Mouse (Mus musculus) gastrocnemius, postnatal 25 days (tissue): ENCODE data around the gene Ascl2. TPM values are rescaled to one million over a fixed set of nuclear protein-coding genes. Genes with fewer than 3 reads are reported as not detected.

Experiments used
- DNase-seq: peaks from one replicate; pipeline ENCODE4 v3.0.0; 2022
- total RNA-seq, 2 experiments: library from RNA; stranded (reverse); gene quantifications; 1 replicate in 1 of 2; 2 replicates in 1 of 2; pipeline ENCODE4 v1.2.3; 2021

Gene Ascl2
- total RNA-seq, 2 experiments from 2014 or later, result not detected

GRCm38 (mm10) chr7:142997403-142998150, 28.5 kb upstream of the Ascl2 start:
- no peak for DNase-seq

GRCm38 (mm10) chr7:142996998-142997397, 27.9 kb upstream of the Ascl2 start:
- no peak for DNase-seq

- no peak for DNase-seq
Measured at GRCm38 (mm10) chr7:142995630-142996338, 26.7 kb upstream of the Ascl2 start.

GRCm38 (mm10) chr7:142995004-142995403, 25.9 kb upstream of the Ascl2 start:
- DNase-seq, result no peak

- no peak for DNase-seq
Measured at GRCm38 (mm10) chr7:142987718-142988117, 18.7 kb upstream of the Ascl2 start.

GRCm38 (mm10) chr7:142985146-142985545, 16.1 kb upstream of the Ascl2 start:
- DNase-seq, result no peak

GRCm38 (mm10) chr7:142981908-142982307, 12.8 kb upstream of the Ascl2 start:
- no peak for DNase-seq

GRCm38 (mm10) chr7:142967884-142968808, 918 bp downstream of the Ascl2 start:
- no peak for DNase-seq

GRCm38 (mm10) chr7:142967414-142967883, 1.6 kb downstream of the Ascl2 start:
- peak; percentile 31 for DNase-seq

- no peak for DNase-seq
Measured at GRCm38 (mm10) chr7:142959752-142960151, 9.3 kb downstream of the Ascl2 start.

GRCm38 (mm10) chr7:142958817-142959216, 10.2 kb downstream of the Ascl2 start:
- DNase-seq, result no peak

- no peak for DNase-seq
Measured at GRCm38 (mm10) chr7:142956018-142956417, 13.0 kb downstream of the Ascl2 start.

- DNase-seq, result no peak
Measured at GRCm38 (mm10) chr7:142949568-142949967, 19.5 kb downstream of the Ascl2 start.

GRCm38 (mm10) chr7:142937631-142938030, 31.4 kb downstream of the Ascl2 start:
- DNase-seq, result no peak

GRCm38 (mm10) chr7:142935708-142936107, 33.4 kb downstream of the Ascl2 start:
- DNase-seq, result no peak

GRCm38 (mm10) chr7:142932469-142932868, 36.6 kb downstream of the Ascl2 start:
- DNase-seq, result no peak

- DNase-seq, result no peak
Measured at GRCm38 (mm10) chr7:142931028-142931427, 38.0 kb downstream of the Ascl2 start, which contains the start of gene Th. Th (minus strand) TSS chr7:142931128.

GRCm38 (mm10) chr7:142929516-142929915, 39.5 kb downstream of the Ascl2 start:
- no peak for DNase-seq

- no peak for DNase-seq
Measured at GRCm38 (mm10) chr7:142927293-142927692, 41.8 kb downstream of the Ascl2 start.

GRCm38 (mm10) chr7:142918641-142919628, 50.1 kb downstream of the Ascl2 start:
- peak; percentile 50 for DNase-seq

- no peak for DNase-seq
Measured at GRCm38 (mm10) chr7:142917659-142918058, 51.4 kb downstream of the Ascl2 start.
